Mouse (Mus musculus): ENCODE results near the gene Mapkapk2.
"Not testable (repeated sequence)": the region's sequence is repeated elsewhere in the genome, so short reads cannot be mapped to it uniquely, and the experiment has no call there.

Mapkapk2 gene

GRCm38 (mm10) chr1:131097700-131098094, at the start of gene Mapkapk2:
Mapkapk2 (minus strand) TSS chr1:131097826.
- DNase-seq (ENCODE audit: low spot score in 2 of 2) = peak; percentile 94 to 95

DNA sequence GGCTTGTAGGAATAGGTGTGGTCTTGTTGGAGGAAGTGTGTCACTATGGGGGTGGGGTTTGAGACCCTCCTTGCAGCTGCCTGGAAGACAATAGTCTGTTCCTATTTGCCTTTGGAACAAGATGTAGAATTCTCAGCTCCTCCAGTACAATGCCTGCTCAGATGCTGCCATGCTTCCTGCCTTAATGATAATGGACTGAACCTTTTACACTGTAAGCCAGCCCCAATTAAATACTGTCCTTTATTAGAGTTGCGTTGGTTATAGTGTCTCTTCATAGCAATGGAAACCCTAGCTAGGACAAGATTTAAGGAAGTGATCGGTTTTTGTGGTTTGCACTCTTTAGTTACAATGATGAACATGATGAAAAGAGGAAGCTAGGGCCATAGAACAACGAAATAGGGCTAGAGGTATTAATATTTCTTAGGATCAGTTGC, 48.6 kb upstream of the Mapkapk2 start:
- DNase-seq (ENCODE audit: low spot score in 2 of 2) = no peak

DNA sequence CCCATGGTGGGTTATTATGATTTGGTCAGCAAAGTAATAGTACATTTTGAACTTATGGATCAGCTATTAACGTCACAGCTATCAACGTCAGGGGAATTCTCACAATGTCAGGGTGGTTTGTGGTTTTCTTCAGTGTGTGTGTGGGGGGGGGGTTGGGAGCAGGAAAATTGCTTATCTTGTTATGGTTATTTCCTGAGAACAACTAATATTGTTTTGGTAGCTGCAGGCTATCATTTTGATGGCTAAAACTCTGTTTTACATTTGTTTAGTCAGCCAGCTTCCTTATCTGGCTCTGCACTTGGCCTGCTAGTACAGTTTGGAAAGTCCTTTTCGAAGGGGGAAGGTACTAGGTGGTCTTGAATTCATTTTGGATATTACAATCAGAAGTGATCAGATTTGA, 47.6 kb upstream of the Mapkapk2 start:
- not testable (repeated sequence) for DNase-seq (ENCODE audit: low spot score in 2 of 2)

GRCm38 (mm10) chr1:131142472-131142871, 44.8 kb upstream of the Mapkapk2 start:
- no peak for DNase-seq (ENCODE audit: low spot score in 2 of 2)

DNA sequence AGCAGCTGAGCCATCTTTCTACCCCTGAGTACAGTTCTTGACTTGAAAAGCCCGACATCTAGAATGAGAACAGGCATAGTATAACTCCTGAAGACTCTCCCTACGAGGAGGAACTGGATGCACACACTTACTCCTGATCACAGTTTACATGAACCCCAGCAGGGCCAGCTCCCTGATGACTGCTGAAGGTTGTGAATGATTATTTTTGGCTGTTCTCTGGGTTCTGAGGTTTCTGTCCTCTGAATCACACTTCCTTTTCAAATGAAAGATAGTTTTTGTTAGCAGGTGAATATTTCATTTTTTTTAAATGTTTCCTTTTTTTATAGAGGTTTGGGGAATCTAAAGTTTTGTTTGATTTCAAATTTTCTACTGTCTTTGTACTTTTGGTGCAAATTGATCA, 43.8 kb upstream of the Mapkapk2 start:
- DNase-seq (ENCODE audit: low spot score in 2 of 2) = no peak

DNA sequence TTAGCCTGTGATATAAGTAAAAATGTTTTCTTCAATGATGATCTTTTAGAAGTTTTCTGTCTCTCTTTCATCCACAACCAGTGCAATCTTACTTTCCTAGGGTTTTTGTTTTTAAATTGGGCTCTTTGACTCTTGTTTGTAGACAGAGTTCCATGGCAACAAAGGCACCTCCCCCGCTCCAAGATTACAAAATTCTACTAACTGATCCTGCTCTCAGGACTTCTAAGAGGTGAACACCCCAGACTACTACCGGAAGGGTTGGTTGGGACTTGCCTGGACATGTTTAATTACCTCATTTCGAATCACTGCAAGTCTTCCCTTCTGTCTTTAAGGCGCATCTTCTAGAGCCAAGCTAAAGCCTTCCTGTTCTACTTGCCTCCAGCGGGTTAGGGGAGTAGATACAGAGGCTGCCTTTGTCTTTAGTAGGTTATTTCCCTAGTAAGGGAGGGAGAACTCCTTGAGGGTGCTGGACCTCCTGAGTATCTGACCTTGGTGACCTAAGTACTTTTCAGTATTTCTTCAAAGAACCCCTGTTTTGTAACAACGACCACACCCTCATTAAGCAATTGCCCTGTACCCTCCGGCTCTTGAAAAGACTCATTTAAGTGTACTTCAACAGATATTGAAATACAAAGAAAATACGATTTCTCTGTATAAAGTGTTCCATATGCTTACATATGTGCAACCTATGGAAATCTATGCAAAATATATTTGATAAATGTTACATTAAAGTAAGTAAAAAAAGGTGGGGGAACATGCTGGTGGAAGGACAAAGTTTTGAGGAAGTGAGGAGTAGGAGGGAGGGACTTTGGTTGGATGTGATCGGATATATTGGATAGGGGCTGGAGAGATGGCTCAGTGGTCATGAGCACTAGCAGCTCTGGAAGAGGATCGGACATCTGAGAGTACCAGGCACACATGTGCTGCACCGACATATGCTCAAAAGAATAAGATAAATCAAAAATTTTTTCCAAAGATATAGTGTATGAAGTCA, 41.8 kb upstream of the Mapkapk2 start:
- DNase-seq (ENCODE audit: low spot score in 2 of 2) = no peak

DNA sequence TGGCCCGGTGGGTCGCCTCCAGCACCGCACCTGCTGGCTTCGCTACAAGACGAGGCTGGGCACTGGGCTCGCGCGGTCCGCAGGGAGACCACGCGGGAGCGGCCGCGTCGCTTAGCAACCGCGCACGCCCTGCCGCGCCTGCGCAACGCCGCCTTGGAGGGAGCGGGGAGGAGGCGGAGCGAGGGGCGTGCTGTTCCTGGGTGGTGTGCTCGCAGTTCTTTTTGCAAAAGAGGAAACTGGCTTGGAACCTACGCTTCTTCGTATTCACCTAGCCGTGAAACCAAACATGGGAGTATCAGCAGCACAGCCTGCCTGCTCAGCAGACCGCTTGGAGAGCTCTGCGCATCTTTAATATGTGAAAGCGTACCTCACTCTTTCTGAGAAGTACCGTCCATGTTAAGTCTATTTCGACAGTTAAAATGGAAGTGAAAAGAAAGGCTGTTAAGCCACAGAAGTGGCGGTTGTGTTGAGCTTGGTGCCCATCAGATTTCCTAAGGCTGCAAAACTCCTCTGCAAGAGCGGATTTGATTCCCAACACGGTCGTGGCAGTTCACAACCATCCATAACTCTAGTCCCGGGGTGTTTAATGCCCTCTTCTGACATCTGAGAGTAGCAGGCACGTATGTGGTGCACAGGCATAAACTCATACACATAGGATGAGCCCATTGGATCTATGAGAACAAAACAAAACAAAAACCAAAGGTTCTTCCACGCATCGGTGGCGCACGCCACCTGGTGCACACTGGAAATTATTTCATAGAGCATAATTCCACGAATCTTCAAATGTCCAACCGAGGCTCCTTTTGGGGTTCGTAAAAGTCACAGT, 40.8 kb upstream of the Mapkapk2 start, which contains the start of gene Dyrk3:
Gene Dyrk3 (minus strand): TSS at position 150 of the 826 bp plus-strand sequence.
- DNase-seq (ENCODE audit: low spot score in 2 of 2) = peak; percentile 94

DNA sequence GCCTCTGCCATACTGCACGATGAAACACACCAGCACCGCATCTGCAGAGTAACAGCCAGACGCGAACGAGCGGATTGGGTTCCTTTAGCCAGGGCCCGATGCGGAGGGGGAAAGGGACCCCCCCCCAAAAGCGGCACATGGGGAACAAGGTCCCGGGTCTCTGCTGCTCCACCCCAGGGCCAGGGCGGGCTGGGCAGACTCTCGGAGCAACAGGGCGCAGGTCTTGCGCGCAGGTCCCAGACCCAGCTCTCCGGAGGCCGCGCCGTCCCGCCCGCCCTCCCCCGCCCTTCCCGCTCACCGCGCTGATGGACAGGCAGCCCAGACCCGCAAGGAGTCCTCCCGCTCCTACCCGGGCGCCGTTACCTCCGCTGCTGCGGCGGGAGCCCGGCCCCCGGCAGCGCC, 40.1 kb upstream of the Mapkapk2 start:
- peak; percentile 43 to 46 for DNase-seq (ENCODE audit: low spot score in 2 of 2)

DNA sequence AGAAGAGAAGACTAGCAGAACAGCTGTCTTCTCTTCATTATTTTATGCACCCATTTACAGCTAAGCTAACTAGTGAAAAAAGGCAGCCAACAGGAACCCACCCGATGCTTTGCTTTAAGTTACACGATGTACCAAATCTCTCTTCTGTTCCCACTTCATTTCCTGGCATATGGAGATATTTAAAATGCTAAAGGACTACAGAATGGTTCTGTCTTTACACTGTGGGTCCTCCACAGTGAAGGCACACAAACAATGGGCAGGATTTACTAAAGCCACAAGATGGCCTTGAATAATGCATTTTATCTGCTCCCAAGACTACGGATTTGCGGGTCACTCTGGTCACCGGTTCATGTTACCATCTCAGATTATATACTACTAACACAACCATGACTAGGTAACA, 39.5 kb upstream of the Mapkapk2 start:
- DNase-seq (ENCODE audit: low spot score in 2 of 2) = no peak

DNA sequence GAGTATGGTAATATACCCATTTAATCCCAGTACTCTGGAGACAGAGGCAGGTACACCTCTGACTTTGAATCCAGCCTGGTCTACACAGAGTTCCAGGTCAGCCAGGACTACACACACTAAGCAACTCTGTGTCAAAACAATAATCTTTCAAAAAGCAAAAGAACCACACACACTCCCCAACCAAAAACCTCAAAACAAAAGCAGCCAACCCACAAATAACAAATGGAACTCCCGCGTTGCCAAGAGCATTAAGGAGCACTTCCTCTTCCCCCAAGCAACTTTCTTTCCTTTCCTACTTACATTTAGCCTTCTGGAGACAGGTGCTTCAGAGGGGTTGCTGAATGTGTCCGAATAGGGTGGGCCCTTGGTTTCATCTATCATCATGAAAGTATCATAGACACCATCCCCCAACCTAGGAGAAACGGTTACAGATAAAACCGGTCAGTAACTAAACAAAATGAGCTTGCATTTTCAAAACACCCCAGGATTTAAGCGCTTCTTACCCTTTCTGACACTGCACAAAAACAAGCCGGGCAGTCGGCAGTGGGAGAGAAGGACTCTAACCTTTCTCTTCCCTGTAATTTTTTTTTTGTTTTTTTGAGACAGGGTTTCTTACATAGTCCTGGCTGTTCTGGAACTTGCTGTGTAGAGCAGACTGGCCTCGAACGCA, 38.5 kb upstream of the Mapkapk2 start:
- DNase-seq (ENCODE audit: low spot score in 2 of 2) = no peak

DNA sequence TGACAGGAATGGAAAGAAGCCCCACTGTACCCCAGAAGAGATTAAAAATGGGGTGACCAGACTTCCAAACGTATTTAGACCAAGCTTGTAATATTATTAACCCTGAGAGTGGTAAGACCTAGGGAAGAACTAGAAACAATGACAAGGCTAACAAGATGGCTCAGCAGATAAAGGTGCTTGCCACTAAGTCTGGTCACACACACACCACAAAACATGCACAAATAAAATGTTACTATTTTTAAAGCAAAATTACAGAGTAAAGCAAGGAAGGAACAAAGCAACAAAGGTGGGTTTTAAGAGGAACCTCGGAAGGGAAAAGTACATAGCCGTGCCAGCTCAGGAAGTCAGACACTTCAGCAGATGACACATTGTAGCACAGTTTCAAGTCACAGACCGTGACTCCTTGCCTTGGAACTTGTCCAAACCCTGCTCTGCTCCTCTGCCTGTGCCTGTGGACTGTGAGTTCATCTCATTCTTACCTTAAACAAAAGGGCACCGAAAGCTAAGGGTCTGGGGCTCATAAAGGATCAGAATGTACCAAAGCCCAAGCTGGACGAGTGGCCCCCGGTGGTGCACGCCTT, 37.4 kb upstream of the Mapkapk2 start:
- DNase-seq (ENCODE audit: low spot score in 2 of 2) = no peak

- peak in 1 of 2 experiments; percentile 52 for DNase-seq (ENCODE audit: low spot score in 2 of 2)
These were observed 36.6 kb upstream of the Mapkapk2 start for GRCm38 (mm10) chr1:131134231-131134630.

DNA sequence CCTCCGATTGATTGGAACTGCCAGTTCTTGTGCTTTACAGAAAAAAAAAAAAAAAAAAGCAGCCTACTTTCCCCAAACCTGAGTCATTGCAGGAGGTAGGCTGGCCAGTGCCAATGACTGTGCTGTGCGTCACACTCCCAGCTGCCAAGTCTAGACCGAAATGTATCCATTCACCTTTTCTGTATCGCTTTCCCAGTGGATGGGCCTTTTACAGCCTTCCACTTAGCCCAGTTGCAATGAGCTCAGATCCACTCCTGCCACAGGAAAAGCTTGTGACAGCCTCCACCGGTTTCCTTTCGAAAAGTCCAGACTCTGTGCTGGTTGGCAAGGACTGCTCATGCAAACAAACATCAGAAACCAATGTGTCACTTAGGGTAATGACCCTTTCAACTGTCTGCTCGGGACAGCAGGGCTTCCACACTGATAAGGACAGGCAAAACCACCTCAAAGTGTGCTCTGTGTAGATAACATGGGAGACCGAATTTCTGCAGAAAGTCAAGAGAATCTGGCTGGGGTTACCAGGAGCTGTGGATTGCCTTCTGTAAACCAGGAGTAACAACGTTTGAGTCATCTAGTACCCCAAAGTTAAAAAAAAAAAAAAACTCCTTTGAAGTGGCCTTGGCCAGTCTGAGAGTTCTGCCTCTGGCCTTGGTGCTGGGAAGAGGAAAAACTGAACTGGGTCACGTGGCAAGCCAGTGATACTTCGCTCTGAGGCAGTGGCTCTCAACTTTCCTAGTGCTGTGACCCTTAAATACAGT, 28.5 kb upstream of the Mapkapk2 start:
- no peak for DNase-seq (ENCODE audit: low spot score in 2 of 2)

DNA sequence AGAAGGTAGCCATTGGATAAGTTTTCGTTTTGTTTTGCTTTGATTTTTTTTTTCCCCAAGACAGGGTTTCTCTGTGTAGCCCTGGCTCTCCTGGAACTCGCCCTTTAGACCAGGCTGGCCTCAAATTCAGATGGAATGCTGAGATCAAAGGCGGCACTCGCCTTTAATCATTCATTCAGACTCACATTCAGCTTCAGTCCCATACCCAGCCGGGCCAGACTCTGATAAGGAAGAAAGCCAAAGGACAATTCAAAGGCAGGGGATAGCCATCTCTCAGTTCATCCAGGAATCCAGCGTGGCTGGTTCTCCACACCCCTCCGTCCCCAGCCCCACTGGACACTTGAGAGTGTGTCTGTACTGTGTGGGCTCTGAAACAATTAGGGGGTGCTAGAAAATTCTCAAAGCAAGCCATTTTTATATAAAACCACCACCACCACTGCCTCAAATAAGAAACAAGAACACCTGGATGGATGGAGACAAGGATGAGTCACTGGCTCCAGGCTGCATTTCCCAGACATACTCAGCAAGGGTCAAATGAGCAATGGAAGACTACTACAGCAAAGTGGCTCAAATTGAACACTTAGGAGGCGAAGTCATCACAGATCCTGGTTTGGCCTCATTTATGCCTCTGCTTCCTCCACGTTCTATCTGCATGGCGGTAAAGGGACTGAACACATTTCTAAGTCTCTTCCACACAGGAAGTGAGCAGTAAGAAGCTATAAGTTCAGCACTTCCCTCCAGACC, 26.1 kb upstream of the Mapkapk2 start:
- no peak for DNase-seq (ENCODE audit: low spot score in 2 of 2)

DNA sequence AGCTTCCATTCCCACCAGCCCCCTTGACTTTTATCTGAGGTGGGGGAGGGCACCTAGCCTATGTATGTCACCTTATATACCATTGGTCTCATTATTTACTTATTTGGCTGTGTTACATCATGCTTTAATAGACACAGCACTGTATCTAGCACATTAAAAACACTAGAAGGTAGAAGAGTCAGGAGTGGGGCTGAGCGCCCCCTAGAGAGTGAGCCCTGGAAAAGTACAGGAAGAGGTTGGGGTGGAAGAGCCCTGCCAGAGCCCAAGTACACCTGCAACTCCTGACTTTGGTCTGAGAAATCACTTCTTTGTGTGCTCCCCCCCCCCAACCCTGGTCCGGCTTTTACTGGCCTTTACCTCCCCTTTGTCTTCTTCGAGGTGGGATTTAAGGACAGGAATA, 24.4 kb upstream of the Mapkapk2 start:
- DNase-seq (ENCODE audit: low spot score in 2 of 2) = no peak

DNA sequence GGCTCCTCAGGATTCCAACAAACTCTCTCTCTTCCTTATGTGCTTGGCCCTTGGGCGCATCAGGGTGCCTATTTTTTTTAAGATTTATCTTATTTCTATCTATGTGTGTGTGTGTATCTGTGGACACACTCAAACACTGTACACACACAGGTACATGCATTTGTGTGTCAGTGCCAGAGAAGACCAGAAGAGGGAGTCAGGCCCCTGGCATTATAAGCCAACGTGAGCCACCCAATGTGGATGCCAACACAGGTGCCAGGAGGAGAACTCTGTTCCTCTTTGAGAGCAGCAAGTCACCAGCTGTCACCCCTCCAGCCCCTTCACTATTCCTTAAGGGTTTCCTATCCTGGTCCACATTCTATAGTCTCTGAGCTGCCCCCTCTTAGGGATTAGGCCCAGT, 21.4 kb upstream of the Mapkapk2 start:
- DNase-seq (ENCODE audit: low spot score in 2 of 2) = no peak

DNA sequence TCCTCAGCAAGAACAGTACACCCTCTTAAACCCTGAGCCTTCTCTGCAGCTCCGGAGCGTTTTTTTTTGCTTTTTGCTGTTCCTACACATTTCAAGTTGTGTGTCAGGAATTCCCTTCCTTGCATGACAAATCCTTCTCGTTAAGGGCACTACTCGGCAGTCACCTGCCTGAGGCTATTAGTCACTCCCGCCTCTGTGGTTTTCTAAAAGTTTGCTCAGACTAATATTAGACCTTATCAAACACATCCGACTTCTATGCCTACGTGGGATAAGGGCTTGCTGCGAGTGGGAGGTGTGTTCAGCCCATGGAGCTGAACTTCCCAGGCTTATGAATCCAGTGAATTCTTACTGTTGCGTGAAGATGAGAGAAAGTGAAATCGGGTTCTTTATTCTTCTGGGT, 20.9 kb upstream of the Mapkapk2 start:
- no peak for DNase-seq (ENCODE audit: low spot score in 2 of 2)

DNA sequence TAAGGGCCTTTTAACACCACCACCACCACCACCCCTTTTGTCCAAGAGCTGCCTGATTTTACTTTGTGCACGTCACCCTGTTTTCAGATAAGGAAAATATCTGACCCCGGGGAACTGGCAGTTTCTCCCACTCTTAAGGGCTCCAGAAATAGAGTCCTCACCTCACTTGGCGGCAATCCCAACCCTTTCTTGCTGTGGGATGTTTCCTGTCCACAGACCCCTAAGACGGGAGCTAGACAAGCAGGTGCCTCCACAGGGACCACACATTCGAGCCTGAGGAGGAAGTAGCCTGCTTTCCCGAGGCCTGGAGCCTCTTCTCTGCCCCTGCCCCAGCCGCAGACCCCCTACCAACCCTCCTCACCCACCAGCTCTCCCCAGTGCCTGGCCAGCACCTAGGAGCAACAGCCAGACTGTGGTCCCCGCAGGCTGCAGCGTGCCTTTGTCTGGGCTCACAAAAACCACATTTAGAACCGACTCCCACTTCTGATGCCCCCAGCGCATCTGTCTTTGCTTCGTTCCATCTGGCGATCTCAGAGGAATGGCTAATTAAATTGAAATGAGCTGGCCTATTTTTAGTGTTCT, 18.9 kb upstream of the Mapkapk2 start:
- peak; percentile 78 to 87 for DNase-seq (ENCODE audit: low spot score in 2 of 2)

GRCm38 (mm10) chr1:131115932-131116331, 18.3 kb upstream of the Mapkapk2 start:
- peak; percentile 71 to 80 for DNase-seq (ENCODE audit: low spot score in 2 of 2)

DNA sequence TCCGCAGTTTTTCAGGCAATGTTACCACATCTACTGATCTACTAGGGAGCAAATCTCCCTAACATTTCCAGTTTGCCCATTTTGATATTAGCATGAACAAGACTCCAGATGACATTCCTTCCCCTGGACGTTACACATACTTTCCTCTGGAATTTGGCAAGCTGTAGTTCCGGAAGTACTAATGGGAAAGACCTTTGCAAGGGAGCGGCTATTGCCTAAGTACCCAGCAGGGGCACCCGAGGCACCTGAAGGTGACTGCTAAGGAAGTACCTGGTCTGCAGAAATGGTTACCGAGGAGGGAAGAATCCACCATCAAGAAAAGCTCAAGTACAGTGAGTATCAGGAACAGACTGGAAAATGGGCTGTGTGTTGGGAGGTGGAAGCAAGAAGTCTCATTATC, 14.9 kb upstream of the Mapkapk2 start:
- no peak for DNase-seq (ENCODE audit: low spot score in 2 of 2)
